Mouse (Mus musculus) midbrain, embryonic 16.5 days (tissue): ENCODE results near the gene Cnot11. TPM values are rescaled to one million over a fixed set of nuclear protein-coding genes. Genes with fewer than 3 reads are reported as not detected.
"Not testable (repeated sequence)": the region's sequence is repeated elsewhere in the genome, so short reads cannot be mapped to it uniquely, and the experiment has no call there.

Experiments
- ATAC-seq: fragments of 200-750 bp; cut with Nextera tagmentation; 2 replicates; pipeline ENCODE4 v1.8.0; 2017; ENCODE audit warnings: moderate TSS enrichment
- H3K27ac ChIP-seq: fragments of 300-500 bp; sonication (generic); 2 replicates; pipeline ENCODE4 v1.5.1; 2014; ENCODE audit warnings: mild to moderate bottlenecking, low read length, mixed read lengths
- H3K27me3 ChIP-seq: fragments of 300-500 bp; sonication (generic); 2 replicates; pipeline ENCODE4 v1.6.1; 2014; ENCODE audit warnings: low read depth, low read length, mixed read lengths; ENCODE audit not compliant: control insufficient read depth, insufficient read depth
- H3K36me3 ChIP-seq: fragments of 300-500 bp; sonication (generic); 2 replicates; pipeline ENCODE4 v1.6.1; 2014; ENCODE audit warnings: mild to moderate bottlenecking, low read length, moderate library complexity, mixed read lengths; ENCODE audit not compliant: control insufficient read depth, insufficient read depth
- H3K4me1 ChIP-seq: fragments of 300-500 bp; sonication (generic); 2 replicates; pipeline ENCODE4 v1.6.1; 2014; ENCODE audit warnings: mild to moderate bottlenecking, low read length, mixed read lengths; ENCODE audit not compliant: control insufficient read depth, insufficient read depth
- H3K4me2 ChIP-seq: fragments of 300-500 bp; sonication (generic); 2 replicates; pipeline ENCODE4 v1.6.1; 2014; ENCODE audit warnings: mild to moderate bottlenecking, low read length, mixed read lengths
- H3K4me3 ChIP-seq: fragments of 300-500 bp; sonication (generic); 2 replicates; pipeline ENCODE4 v1.5.1; 2014; ENCODE audit warnings: low read depth, mild to moderate bottlenecking, low read length, moderate library complexity, mixed read lengths
- H3K9ac ChIP-seq: fragments of 300-500 bp; sonication (generic); 2 replicates; pipeline ENCODE4 v1.6.1; 2014; ENCODE audit warnings: low read depth, low read length, mixed read lengths
- H3K9me3 ChIP-seq: fragments of 300-500 bp; sonication (generic); replicated peaks from 2 replicates; pipeline ENCODE4 v1.6.1; 2014; ENCODE audit warnings: mild to moderate bottlenecking, low read length, mixed read lengths; ENCODE audit not compliant: control insufficient read depth, poor library complexity, severe bottlenecking
- WGBS: fragments of 180-500 bp; shearing (Covaris S2); extraction: QIAGEN DNeasy Blood & Tissue Kit; methylation state at CpG from one replicate; pipeline ENCODE4 v1.1.7; 2014; 5-methylcytosine and 5-hydroxymethylcytosine counted together
- polyA plus RNA-seq: library from polyadenylated mRNA; unstranded; fragments of >200 nt; fragmentation: Nextera tagmentation; extraction: Ambion mirVana; gene quantifications from 2 replicates; pipeline ENCODE4 v1.2.1, GENCODE M21; 2015

Cnot11 gene
- polyA plus RNA-seq, 1 experiment from 2014 or later = 10.5 TPM

- no peak overlapping the region for H3K4me3 ChIP-seq
- no peaks in the 10 kb centered on the region for H3K27me3 ChIP-seq
- H3K9ac ChIP-seq = no peak overlapping the region
- WGBS = 94% methylated on average over 9 of the region's 9 CpGs
- no peak overlapping the region for H3K4me2 ChIP-seq
- H3K36me3 ChIP-seq = no peaks in the 10 kb centered on the region
- H3K27ac ChIP-seq = no peak overlapping the region
- ATAC-seq = no peak
- H3K9me3 ChIP-seq = no peaks in the 10 kb centered on the region
- H3K4me1 ChIP-seq = no peaks in the 10 kb centered on the region
These were observed 48.4 kb downstream of the Cnot11 start for GRCm38 (mm10) chr1:39583173-39583572.

GRCm38 (mm10) chr1:39585416-39585815 lies 50.6 kb downstream of the Cnot11 start:
- Histone ChIP-seq H3K4me3 (no peak overlapping the region), H3K4me1 (no peaks in the 10 kb centered on the region), H3K27ac (no peak overlapping the region), H3K36me3 (no peaks in the 10 kb centered on the region), H3K4me2 (no peak overlapping the region), H3K27me3 (no peaks in the 10 kb centered on the region), H3K9me3 (no peaks in the 10 kb centered on the region), H3K9ac (no peak overlapping the region)
- 83% methylated on average over 9 of the region's 9 CpGs for WGBS
- ATAC-seq = no peak

DNA sequence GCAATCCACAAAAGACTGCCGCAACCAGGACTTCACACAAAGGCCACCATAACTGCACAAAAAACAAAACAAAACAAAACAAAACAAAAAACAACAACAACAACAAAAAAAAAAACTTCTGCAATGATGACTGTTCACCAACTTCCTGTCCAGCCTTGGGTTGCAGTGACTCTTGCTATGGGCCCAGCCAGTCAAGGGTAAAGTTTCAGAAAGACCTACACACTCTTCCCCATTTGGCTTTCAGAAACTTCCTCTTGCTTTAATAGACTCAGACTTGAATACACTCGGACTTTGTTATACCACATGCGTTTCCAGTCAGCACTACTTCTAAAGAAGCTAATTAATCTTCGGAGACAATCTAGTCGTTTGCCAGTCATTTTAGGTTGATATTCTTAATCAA lies 55.4 kb downstream of the Cnot11 start:
- Histone ChIP-seq H3K27ac (no peak overlapping the region), H3K9ac (no peak overlapping the region), H3K4me3 (no peak overlapping the region), H3K36me3 (no peaks in the 10 kb centered on the region), H3K9me3 (no peaks in the 10 kb centered on the region), H3K4me1 (no peaks in the 10 kb centered on the region), H3K4me2 (no peak overlapping the region), H3K27me3 (no peaks in the 10 kb centered on the region)
- no peak for ATAC-seq
- WGBS = 86% methylated on average over 5 of the region's 5 CpGs

DNA sequence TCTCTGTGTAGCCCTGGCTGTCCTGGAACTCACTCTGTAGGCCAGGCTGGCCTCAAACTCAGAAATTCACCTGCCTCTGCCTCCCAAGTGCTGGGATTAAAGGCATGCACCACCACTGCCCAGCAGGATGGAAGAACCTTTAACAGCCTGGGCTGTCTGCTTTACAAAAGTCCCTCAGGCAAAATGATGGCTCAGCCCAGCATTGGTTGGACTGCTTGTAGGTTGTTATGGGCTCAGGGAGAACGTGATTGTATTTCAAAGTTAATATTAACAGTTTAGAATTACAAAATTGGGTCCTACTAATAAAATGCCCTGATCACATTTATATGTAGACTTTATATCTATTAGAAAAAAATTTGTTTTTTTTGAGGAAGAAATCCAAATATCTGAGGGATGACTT lies 56.8 kb downstream of the Cnot11 start:
- not testable (repeated sequence) for H3K27ac ChIP-seq, H3K9ac ChIP-seq, H3K9me3 ChIP-seq, H3K36me3 ChIP-seq, H3K4me2 ChIP-seq, H3K27me3 ChIP-seq, H3K4me1 ChIP-seq, H3K4me3 ChIP-seq, ATAC-seq
- WGBS = 72% methylated on average over 1 of the region's 1 CpGs

DNA sequence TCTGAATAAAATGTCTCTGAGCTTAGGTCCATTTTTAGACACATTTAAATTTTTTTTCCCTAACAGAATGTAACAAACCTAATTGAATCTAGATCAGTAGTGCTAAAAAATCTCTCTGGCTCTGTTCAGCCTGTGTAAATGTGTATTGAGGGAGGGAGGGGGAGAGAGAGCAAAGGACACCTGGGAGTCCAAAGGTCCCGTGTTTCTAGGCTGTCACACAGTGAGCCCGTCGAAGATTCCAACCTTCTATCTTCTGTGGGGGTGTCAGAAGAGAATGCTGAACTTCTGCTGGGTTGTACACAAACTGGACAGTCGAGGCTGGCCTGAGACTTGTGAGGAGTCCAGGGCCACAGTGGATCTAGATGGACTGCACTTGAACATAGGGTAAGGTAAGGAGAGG lies 57.3 kb downstream of the Cnot11 start:
- H3K4me3 ChIP-seq = no peak overlapping the region
- H3K9ac ChIP-seq = no peak overlapping the region
- no peaks in the 10 kb centered on the region for H3K4me1 ChIP-seq
- H3K9me3 ChIP-seq = no peaks in the 10 kb centered on the region
- no peaks in the 10 kb centered on the region for H3K36me3 ChIP-seq
- no peaks in the 10 kb centered on the region for H3K27me3 ChIP-seq
- no peak for ATAC-seq
- no peak overlapping the region for H3K4me2 ChIP-seq
- H3K27ac ChIP-seq = no peak overlapping the region
- whole genome bisulfite sequencing = 88% methylated on average over 4 of the region's 4 CpGs

DNA sequence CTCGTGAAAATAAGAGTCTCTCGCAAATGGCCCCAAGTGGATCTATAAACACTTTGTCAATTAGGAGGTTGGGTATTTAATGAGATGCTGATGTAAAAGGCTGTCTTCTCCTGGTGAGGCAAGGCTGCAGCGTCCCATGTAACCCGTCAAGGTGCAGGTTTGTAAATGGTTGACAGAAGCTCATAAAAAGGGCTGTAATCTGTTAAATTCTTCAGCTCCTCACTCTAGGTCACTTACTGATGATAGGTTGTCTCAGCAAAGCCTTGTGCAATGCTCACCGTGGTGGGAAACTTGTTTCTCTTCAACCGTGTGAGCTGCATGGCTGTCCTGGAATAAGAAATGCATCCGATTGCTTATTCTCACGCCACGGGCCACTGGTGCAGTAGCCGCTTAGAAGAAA lies 59.0 kb downstream of the Cnot11 start:
- WGBS = 85% methylated on average over 10 of the region's 10 CpGs
- no peaks in the 10 kb centered on the region for H3K4me1 ChIP-seq
- H3K27me3 ChIP-seq = no peaks in the 10 kb centered on the region
- ATAC-seq = no peak
- H3K9me3 ChIP-seq = no peaks in the 10 kb centered on the region
- no peak overlapping the region for H3K27ac ChIP-seq
- H3K9ac ChIP-seq = no peak overlapping the region
- no peak overlapping the region for H3K4me3 ChIP-seq
- H3K36me3 ChIP-seq = no peaks in the 10 kb centered on the region
- no peak overlapping the region for H3K4me2 ChIP-seq

Other genes with a start within 250 kb of the Cnot11 start
- 261 and 295 TPM in 2 replicates for gene Rpl31, start 167.2 kb upstream of the Cnot11 start, polyA plus RNA-seq
- 11.7 and 12.6 TPM in 2 replicates for gene Tbc1d8, start 56.2 kb upstream of the Cnot11 start, polyA plus RNA-seq
- 18.2 and 21.8 TPM in 2 replicates for gene Rnf149, start 42.4 kb downstream of the Cnot11 start, polyA plus RNA-seq
- gene Creg2, start 116.5 kb downstream of the Cnot11 start, polyA plus RNA-seq = 8.4 and 9.2 TPM in 2 replicates
- gene Rfx8, start 186.0 kb downstream of the Cnot11 start, polyA plus RNA-seq = 0.15 and 0.40 TPM in 2 replicates